Mouse (Mus musculus): ENCODE measurements around the gene Stard13. TPM values are rescaled to one million over a fixed set of nuclear protein-coding genes. Genes with fewer than 3 reads are reported as not detected.

Stard13 gene
- polyA plus RNA-seq, 1 experiment from 2014 or later = 10.9 TPM

DNA sequence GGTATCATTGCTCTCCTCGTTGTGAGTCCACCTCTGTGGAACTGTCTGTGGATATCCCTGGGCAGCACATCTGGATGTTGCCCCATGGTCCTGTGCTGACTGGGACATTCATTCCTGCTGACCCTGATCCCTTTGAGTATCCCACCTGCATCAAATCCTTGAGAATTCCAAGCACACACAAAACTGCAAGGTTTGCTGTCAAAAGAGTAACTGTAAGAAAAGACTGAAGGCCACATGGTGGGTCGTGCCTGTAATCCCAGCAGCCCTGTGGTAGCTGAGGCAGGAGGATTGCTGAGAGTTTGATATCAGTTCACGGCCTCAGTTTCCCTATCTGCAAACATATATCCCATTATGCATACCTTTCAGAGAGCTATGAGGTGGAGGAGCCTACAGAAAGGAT, 126.8 kb downstream of the Stard13 start:
- H3K36me3 ChIP-seq = no peaks in the 10 kb centered on the region
- no peak overlapping the region for H3K9ac ChIP-seq
- no peak overlapping the region for H3K27ac ChIP-seq
- H3K9me3 ChIP-seq = no peaks in the 10 kb centered on the region
- H3K4me3 ChIP-seq = no peak overlapping the region
- 87% methylated on average over 3 of the region's 3 CpGs for WGBS
- no peaks in the 10 kb centered on the region for H3K27me3 ChIP-seq
- H3K4me1 ChIP-seq = peaks cover 30% of the 10 kb centered on the region
- ATAC-seq (ENCODE audit: low FRiP score, low read depth) = no peak
- no peak overlapping the region for H3K4me2 ChIP-seq (replicated peaks)

DNA sequence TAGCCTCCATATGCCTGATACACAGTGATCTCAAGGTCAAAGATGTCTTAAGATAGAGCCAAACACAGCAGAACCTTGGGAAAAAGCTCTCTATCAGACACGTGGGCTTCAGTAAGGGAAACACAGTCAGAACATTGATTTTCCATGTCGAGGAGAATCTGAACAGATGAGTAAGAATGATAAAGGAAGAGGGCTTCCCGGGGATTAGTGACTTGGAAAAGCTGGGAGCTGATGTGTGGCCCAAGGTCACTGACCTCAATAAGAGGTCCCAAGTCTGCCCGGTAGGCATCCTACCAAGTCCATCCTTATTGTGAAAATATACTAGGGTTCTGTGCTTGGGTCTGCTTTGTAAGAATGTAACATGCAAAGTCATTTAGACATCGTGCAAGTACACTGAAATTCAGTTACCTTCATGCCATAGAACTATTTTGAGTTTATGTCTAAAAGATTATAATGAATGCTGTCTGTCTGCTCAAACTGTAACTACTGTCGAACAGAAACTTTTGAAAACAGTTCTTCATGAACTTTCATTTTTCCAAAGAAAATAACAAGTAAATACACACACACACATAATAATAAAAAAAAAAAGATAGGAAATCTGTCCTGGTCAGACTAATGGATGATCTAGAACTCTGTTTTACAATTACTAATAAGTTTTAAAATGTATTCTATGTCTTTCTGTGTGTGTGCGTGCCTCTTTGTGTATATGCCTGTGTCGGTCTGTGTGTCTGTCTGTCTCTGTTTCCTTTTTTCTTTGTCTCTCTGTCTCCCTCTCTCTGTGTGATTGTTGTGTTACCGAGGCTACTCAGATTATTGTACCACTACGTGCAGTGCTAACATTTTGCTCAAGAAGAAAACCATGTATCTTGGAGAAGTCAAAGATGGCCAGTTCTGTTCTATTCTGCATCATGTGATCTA, 128.3 kb downstream of the Stard13 start:
- H3K36me3 ChIP-seq = no peaks in the 10 kb centered on the region
- H3K27me3 ChIP-seq = no peaks in the 10 kb centered on the region
- H3K4me2 ChIP-seq (replicated peaks) = no peak overlapping the region
- ATAC-seq (ENCODE audit: low FRiP score, low read depth) = no peak
- no peak overlapping the region for H3K9ac ChIP-seq
- H3K27ac ChIP-seq = no peak overlapping the region
- WGBS = 79% methylated on average over 10 of the region's 10 CpGs
- H3K4me3 ChIP-seq = no peak overlapping the region
- H3K4me1 ChIP-seq = peaks cover 39% of the 10 kb centered on the region
- no peaks in the 10 kb centered on the region for H3K9me3 ChIP-seq

DNA sequence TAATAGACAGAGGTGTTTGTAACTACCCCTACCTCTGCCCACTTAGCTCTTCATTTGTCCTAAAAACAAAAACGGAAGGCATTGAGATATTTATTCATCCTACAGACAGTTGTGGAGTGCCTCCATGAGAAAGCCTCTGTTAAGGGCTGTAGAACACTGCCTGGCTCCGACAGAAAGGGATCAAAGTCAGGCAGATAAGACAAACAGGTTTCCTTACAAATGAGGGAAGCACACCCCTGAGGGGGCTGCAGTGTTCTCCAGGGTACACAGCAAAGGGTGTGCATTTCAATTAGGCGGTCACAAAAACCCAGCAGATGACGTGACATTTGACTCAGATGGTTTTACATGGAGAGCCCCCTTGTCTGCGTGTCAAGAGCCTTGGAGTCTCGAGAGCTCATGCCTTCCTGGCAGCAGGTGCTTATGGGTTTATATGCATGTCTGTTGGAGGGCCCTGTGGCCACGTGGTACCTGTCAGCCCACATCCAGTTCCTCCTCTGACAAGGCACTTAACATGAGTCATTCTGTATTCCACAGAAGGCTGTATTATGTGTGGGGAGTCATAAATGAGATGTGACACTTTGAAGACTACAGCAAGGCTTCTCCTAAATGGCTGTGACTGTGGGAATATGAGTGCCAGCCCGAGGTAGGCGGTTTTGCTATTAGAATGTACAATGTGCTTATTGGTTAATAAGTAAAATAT, 129.1 kb downstream of the Stard13 start:
- no peak overlapping the region for H3K9ac ChIP-seq
- 57% methylated on average over 9 of the region's 9 CpGs for WGBS
- H3K9me3 ChIP-seq = no peaks in the 10 kb centered on the region
- peaks cover 31% of the 10 kb centered on the region for H3K4me1 ChIP-seq
- no peaks in the 10 kb centered on the region for H3K36me3 ChIP-seq
- no peak overlapping the region for H3K27ac ChIP-seq
- H3K4me2 ChIP-seq (replicated peaks) = no peak overlapping the region
- no peak overlapping the region for H3K4me3 ChIP-seq
- ATAC-seq (ENCODE audit: low FRiP score, low read depth) = no peak
- H3K27me3 ChIP-seq = no peaks in the 10 kb centered on the region

DNA sequence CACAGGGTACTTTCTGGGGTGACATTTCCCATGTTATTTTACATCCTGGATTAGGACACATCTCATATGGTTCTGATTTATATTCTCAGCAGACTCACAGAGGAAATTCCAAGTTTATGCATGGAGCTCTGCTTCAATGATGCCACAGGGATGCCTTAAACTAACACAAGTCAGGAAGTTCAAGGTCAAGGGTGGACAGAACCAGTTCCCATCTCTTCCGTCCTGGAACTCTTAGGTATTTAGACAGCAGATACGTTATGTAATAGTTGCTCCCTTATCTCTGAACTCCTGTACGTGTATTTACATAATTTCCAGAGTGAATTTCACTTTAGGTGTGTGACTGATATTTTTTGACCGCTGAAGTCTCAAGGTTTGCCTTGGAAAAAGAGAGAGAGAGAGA, 130.4 kb downstream of the Stard13 start:
- Histone ChIP-seq H3K9ac (no peak overlapping the region), H3K27ac (no peak overlapping the region), H3K36me3 (no peaks in the 10 kb centered on the region), H3K9me3 (no peaks in the 10 kb centered on the region), H3K4me2 (replicated peaks) (no peak overlapping the region), H3K27me3 (no peaks in the 10 kb centered on the region), H3K4me1 (peaks cover 20% of the 10 kb centered on the region), H3K4me3 (no peak overlapping the region)
- 76% methylated on average over 4 of the region's 4 CpGs for WGBS
- no peak for ATAC-seq (ENCODE audit: low FRiP score, low read depth)

DNA sequence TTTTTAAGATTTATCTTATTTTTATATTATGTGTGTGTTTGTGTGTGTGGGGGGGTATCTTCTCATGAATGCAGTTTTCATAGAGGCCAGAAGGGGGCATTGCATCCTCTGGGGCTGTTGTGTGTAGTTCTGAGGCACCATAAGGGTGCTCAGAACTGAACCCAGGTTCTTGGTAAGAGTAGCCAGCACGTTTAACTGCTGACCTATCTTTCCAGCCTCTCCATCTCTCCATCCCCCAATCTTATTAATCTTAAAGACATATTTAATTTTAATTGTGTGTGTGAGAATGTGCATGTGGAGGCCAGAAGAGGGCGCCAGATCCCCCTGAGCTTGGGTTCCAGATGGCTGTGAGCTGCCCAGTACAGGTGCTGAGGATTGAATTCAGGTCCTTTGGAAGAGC, 131.4 kb downstream of the Stard13 start:
- H3K9ac ChIP-seq = no peak overlapping the region
- ATAC-seq (ENCODE audit: low FRiP score, low read depth) = no peak
- H3K4me3 ChIP-seq = no peak overlapping the region
- H3K4me2 ChIP-seq (replicated peaks) = no peak overlapping the region
- H3K27me3 ChIP-seq = no peaks in the 10 kb centered on the region
- H3K9me3 ChIP-seq = no peaks in the 10 kb centered on the region
- no peak overlapping the region for H3K27ac ChIP-seq
- H3K4me1 ChIP-seq = peaks cover 16% of the 10 kb centered on the region
- WGBS = 50% methylated on average over 2 of the region's 2 CpGs
- H3K36me3 ChIP-seq = no peaks in the 10 kb centered on the region

DNA sequence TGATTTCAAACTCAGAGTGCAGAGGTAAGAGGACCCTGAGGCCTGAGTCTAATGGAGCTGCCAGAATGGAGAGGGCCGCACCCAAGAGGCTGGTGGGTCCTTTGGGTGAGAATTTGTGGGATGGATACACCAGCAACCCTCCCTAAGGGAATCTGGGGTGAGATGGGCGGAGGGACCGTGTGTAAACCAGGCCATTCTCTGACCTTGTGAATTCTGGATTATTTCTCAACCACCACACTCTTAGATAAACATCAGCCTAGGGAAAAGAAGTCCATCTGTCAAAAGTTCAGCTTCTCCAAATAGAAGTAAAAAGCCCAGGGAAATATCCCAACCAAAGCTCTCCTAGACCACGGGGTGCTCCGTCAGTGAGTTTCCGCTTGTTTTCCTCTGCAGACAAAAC, 137.6 kb downstream of the Stard13 start:
- no peak overlapping the region for H3K27ac ChIP-seq
- ATAC-seq (ENCODE audit: low FRiP score, low read depth) = no peak
- 89% methylated on average over 6 of the region's 6 CpGs for WGBS

DNA sequence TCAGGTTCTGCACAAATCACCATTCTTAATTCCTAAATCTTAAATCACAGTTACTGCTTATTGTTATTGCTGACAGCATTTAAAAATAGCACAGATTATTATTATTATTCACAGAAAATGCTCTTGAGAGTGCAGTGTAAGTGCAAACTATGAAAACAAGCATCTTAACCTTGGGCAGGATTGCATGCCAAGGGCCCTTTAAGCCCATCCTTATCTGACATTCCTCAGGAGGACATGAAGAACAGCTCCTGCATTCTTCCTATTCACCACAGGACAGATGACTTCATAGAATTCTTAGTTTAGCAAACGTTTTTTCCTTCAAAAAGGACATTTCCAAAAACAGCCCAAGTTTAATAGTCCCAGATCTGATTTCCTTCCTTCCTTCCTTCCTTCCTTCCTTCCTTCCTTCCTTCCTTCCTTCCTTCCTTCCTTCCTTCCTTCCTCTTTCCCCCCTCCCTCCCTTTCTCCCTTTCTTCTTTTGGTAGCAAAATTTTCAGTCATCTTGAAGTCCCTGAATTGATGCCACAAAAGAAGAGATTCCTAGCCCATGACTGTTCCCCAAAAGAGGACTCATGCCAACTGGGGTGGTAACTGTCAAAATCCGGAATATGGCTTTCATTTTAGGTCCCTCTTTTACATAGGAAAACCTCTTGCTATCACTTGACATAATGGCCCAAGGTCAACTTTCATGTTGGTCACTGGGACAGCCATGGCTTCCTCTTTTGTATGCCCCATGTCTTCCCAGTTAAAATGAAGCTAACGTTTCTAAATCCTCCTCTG, 140.6 kb downstream of the Stard13 start:
- no peak overlapping the region for H3K27ac ChIP-seq
- peaks cover 33% of the 10 kb centered on the region for H3K4me1 ChIP-seq
- WGBS = 78% methylated on average over 3 of the region's 3 CpGs
- peaks cover 11% of the 10 kb centered on the region for H3K36me3 ChIP-seq
- no peaks in the 10 kb centered on the region for H3K27me3 ChIP-seq
- H3K4me2 ChIP-seq (replicated peaks) = no peak overlapping the region
- no peak overlapping the region for H3K9ac ChIP-seq
- no peak overlapping the region for H3K4me3 ChIP-seq
- H3K9me3 ChIP-seq = no peaks in the 10 kb centered on the region
- ATAC-seq (ENCODE audit: low FRiP score, low read depth) = no peak

More for the DNA sequence above, 137.6 kb downstream of the Stard13 start:
- peaks cover 20% of the 10 kb centered on the region for H3K4me1 ChIP-seq
- no peaks in the 10 kb centered on the region for H3K9me3 ChIP-seq
- H3K9ac ChIP-seq = no peak overlapping the region
- H3K4me2 ChIP-seq (replicated peaks) = no peak overlapping the region
- H3K27me3 ChIP-seq = no peaks in the 10 kb centered on the region
- H3K36me3 ChIP-seq = peaks cover 11% of the 10 kb centered on the region
- no peak overlapping the region for H3K4me3 ChIP-seq

DNA sequence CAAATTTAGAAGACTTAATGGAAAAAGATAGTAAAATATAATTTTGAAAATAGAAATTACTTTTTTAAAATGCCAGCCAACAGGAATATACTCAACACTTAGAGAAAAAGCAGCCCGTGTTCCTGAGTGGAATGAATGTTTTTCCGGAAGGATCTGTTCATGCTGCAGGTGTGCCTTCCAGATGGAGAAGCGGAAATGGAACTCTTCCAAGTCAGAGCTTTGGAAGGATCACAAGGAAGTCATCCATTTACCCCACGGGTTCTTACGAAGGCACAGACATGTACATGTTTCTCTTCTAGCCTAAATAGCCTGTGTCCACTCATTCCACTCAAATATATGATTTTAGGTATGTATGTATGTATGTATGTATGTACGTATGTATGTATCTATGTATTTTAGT, 142.6 kb downstream of the Stard13 start:
- H3K27me3 ChIP-seq = no peaks in the 10 kb centered on the region
- H3K4me3 ChIP-seq = no peak overlapping the region
- ATAC-seq (ENCODE audit: low FRiP score, low read depth) = no peak
- H3K4me2 ChIP-seq (replicated peaks) = no peak overlapping the region
- 78% methylated on average over 6 of the region's 6 CpGs for WGBS
- peaks cover 11% of the 10 kb centered on the region for H3K36me3 ChIP-seq
- peaks cover 32% of the 10 kb centered on the region for H3K4me1 ChIP-seq
- no peak overlapping the region for H3K27ac ChIP-seq
- no peaks in the 10 kb centered on the region for H3K9me3 ChIP-seq
- H3K9ac ChIP-seq = no peak overlapping the region

DNA sequence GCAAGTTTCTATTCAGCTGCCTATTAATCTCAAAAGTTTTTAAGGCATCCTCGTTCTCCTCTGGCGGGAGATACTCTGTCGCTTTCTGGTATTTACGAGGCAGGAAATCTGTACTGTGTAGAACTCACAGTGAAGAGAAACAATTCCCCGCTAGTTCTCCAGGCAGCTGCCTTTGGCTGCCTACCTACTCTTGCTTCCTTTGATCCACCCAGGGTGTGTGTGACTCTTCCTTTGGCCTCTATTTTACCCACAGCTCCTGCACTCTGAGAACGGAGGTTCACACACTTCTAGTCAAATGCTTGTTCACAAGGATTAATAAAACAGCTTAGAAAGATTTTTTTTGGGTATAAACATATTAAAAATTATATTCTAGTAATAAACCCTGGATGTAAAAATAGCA, 144.4 kb downstream of the Stard13 start:
- Histone ChIP-seq H3K4me3 (no peak overlapping the region), H3K36me3 (peaks cover 8% of the 10 kb centered on the region), H3K27ac (no peak overlapping the region), H3K4me2 (replicated peaks) (no peak overlapping the region), H3K9me3 (no peaks in the 10 kb centered on the region), H3K27me3 (no peaks in the 10 kb centered on the region), H3K4me1 (peaks cover 28% of the 10 kb centered on the region), H3K9ac (no peak overlapping the region)
- WGBS = 18% methylated on average over 6 of the region's 6 CpGs
- ATAC-seq (ENCODE audit: low FRiP score, low read depth) = no peak

DNA sequence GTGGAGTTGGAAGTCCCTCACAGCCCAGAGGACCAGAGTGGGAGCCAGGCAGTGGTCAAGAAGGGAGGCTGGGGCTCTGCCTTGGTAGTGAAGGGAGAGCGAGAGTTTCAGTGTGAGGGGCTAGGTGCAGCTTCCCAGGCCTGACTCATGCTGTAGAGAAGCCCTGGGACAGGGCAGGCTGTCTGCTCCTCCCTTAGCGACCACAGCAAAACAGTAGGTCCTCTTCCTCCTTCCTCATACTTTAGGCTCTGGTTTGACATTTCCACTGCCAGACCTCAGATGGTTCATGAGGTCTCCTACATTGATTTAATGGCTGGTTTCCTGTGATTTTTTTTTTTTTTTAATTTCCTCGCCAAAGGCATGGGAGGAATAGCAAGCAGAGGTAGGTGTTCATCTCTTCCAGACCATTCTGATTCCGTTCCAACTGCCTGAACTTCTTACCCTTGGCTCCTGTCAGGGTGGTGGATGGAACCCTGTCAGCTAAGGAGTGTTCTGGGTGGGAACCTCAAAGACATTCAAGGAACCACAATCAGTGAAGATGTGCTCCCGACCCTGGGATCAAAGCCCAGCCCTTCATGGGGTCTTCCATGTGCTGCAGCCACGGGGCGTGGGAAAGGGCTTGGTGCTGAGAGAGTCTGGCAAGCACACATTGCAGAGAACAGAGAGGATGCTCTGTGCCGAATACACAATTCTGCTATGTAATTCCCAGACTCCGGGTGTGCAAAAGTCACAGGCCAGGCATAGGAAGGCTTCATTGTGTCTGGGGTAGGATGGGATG, 147.0 kb downstream of the Stard13 start:
- ATAC-seq (ENCODE audit: low FRiP score, low read depth) = no peak
- H3K36me3 ChIP-seq = no peaks in the 10 kb centered on the region
- H3K4me1 ChIP-seq = peaks cover 28% of the 10 kb centered on the region
- H3K4me2 ChIP-seq (replicated peaks) = no peak overlapping the region
- 59% methylated on average over 9 of the region's 9 CpGs for WGBS
- no peak overlapping the region for H3K9ac ChIP-seq
- no peak overlapping the region for H3K4me3 ChIP-seq
- no peaks in the 10 kb centered on the region for H3K9me3 ChIP-seq
- no peak overlapping the region for H3K27ac ChIP-seq
- no peaks in the 10 kb centered on the region for H3K27me3 ChIP-seq

DNA sequence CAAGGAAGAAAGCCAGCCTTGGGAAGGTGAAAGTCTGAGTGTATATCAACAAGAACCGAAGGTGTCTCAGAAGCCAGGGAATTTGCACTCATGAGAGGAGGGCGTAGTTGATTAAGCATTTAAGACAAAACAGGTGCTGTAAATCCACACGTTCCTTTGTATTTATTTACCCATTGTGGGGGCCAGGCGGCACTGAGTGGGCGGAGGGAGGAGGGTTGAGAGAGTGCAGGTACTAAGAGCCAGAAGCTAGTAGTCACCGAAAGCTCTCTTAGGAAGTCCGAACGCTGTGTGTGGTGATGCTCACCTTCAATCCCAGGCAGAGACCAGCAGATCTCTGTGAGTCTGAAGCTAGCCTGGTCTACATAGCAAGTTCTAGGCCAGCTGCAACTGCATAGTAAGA, 147.9 kb downstream of the Stard13 start:
- Histone ChIP-seq H3K27ac (no peak overlapping the region), H3K4me1 (peaks cover 28% of the 10 kb centered on the region), H3K9ac (no peak overlapping the region), H3K4me2 (replicated peaks) (no peak overlapping the region), H3K36me3 (no peaks in the 10 kb centered on the region), H3K27me3 (no peaks in the 10 kb centered on the region), H3K9me3 (no peaks in the 10 kb centered on the region), H3K4me3 (no peak overlapping the region)
- ATAC-seq (ENCODE audit: low FRiP score, low read depth) = no peak
- WGBS = 75% methylated on average over 8 of the region's 8 CpGs
